Mouse (Mus musculus) embryonic facial prominence, embryonic 14.5 days (tissue): ENCODE results near the gene Slc1a7. TPM values are rescaled to one million over a fixed set of nuclear protein-coding genes. Genes with fewer than 3 reads are reported as not detected.

Source experiments
- ATAC-seq: fragments of 200-750 bp; cut with Nextera tagmentation; 2 replicates; pipeline ENCODE4 v1.8.0; 2017; ENCODE audit warnings: low read depth, moderate number of reproducible peaks, moderate TSS enrichment
- DNase-seq: peaks from one replicate; pipeline ENCODE4 v3.0.0-alpha.2; 2015; ENCODE audit warnings: low spot score
- H3K27ac ChIP-seq: fragments of 300-500 bp; sonication (generic); replicated peaks from 2 replicates; pipeline ENCODE4 v1.5.1; 2014; ENCODE audit warnings: low read depth, mild to moderate bottlenecking, low read length, moderate library complexity
- H3K27me3 ChIP-seq: fragments of 300-500 bp; sonication (generic); replicated peaks from 2 replicates; pipeline ENCODE4 v1.6.1; 2014; ENCODE audit warnings: low read length; ENCODE audit not compliant: control insufficient read depth, insufficient read depth
- H3K36me3 ChIP-seq: fragments of 300-500 bp; sonication (generic); 2 replicates; pipeline ENCODE4 v1.6.1; 2014; ENCODE audit warnings: low read length, mixed read lengths; ENCODE audit not compliant: control insufficient read depth, insufficient read depth
- H3K4me1 ChIP-seq: fragments of 300-500 bp; sonication (generic); 2 replicates; pipeline ENCODE4 v1.6.1; 2014; ENCODE audit warnings: antibody characterized with exemption, low read length; ENCODE audit not compliant: control insufficient read depth, insufficient read depth
- H3K4me2 ChIP-seq: fragments of 300-500 bp; sonication (generic); 2 replicates; pipeline ENCODE4 v1.6.1; 2014; ENCODE audit warnings: low read depth, mild to moderate bottlenecking, low read length, moderate library complexity, mixed read lengths
- H3K4me3 ChIP-seq: fragments of 300-500 bp; sonication (generic); 2 replicates; pipeline ENCODE4 v1.5.1; 2014; ENCODE audit warnings: low read depth, mild to moderate bottlenecking, low read length
- H3K9ac ChIP-seq: fragments of 300-500 bp; sonication (generic); 2 replicates; pipeline ENCODE4 v1.6.1; 2014; ENCODE audit warnings: low read depth, mild to moderate bottlenecking, low read length, moderate library complexity, mixed read lengths
- H3K9me3 ChIP-seq: fragments of 300-500 bp; sonication (generic); 2 replicates; pipeline ENCODE4 v1.6.1; 2016; ENCODE audit warnings: low read length; ENCODE audit not compliant: control insufficient read depth
- WGBS: fragments of 180-500 bp; shearing (Covaris S2); extraction: QIAGEN DNeasy Blood & Tissue Kit; methylation state at CpG from one replicate; pipeline ENCODE4 v1.1.7; 2014; 5-methylcytosine and 5-hydroxymethylcytosine counted together
- polyA plus RNA-seq: library from polyadenylated mRNA; unstranded; fragments of >200 nt; fragmentation: Nextera tagmentation; extraction: Ambion mirVana; gene quantifications from 2 replicates; pipeline ENCODE4 v1.2.1, GENCODE M21; 2014

Gene Slc1a7
- polyA plus RNA-seq, 1 experiment from 2014 or later, result not detected

DNA sequence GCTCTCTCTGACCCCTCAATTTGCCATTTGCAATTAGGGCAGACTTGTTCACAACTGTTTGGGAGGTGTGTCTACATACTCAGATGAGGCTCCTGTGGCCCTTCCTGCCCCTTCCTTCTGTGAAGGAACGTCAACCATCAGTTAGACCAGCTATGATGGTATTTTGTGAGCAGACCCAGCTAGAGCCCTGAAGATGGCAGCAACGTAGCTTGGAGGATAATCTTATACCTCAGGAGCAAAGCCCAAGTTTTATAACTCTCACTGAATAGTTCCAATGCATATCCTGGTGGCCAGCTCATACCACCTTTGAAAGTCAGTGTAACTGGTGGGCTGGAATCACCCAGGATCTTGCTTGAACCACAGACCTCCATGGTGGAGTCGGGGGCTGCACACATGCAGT is 36.7 kb upstream of the Slc1a7 start:
- Histone ChIP-seq H3K27ac (no peak overlapping the region), H3K9ac (no peak overlapping the region), H3K27me3 (no peaks in the 10 kb centered on the region), H3K4me2 (no peak overlapping the region), H3K36me3 (no peaks in the 10 kb centered on the region), H3K9me3 (no peaks in the 10 kb centered on the region), H3K4me1 (no peaks in the 10 kb centered on the region), H3K4me3 (no peak overlapping the region)
- ATAC-seq (no peak), DNase-seq (no peak)
- WGBS, result 81% methylated on average over 3 of the region's 3 CpGs

DNA sequence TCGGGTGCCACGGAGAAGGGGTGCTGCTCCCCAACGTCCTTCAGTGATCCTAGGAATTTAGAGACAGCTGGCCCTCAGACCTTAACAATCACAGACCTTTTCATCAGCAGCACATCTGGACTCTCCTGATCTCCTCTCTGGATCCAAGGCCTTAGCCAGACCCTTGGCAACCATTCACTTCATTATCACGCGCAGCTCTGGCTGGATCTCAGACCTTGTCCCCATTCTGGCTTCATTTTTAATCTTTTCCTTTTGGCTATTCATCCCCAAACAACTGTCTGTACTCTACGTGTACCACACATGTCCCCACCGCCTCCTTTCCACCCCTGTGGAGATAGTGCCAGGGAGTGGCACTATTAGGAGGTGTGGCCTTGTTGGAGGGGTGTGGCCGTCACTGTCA is 34.9 kb upstream of the Slc1a7 start:
- Histone ChIP-seq H3K27ac (no peak overlapping the region), H3K4me3 (no peak overlapping the region), H3K9me3 (no peaks in the 10 kb centered on the region), H3K9ac (no peak overlapping the region), H3K27me3 (no peaks in the 10 kb centered on the region), H3K4me1 (0 out of 2 replicates have a peak, but pooled peaks cover 2% of the 10 kb centered on the region), H3K36me3 (no peaks in the 10 kb centered on the region), H3K4me2 (no peak overlapping the region)
- no peak for ATAC-seq
- DNase-seq, result no peak
- 77% methylated on average over 8 of the region's 8 CpGs for WGBS

DNA sequence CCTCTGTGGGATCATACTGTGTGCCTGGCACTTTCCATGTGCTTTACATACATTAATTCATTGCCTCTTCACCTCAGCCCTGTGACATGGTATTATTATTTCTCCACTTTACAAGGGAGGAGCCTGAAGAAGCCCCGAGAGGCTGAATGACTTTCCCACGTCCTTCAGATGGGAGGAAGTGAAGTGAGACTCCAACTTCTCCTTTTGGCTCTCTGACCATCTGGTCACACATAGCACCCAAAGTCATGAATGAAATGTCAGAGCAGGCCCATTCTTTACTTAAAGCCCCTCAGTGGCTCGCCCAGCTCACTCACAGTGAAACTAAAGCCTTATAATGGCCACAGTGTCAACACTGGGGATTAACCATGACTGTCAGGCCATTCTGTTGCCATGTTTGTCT is 32.9 kb upstream of the Slc1a7 start:
- no peak overlapping the region for H3K9ac ChIP-seq
- H3K4me3 ChIP-seq, result no peak overlapping the region
- H3K27ac ChIP-seq, result no peak overlapping the region
- no peaks in the 10 kb centered on the region for H3K36me3 ChIP-seq
- H3K4me2 ChIP-seq, result no peak overlapping the region
- 73% methylated on average over 3 of the region's 3 CpGs for WGBS
- no peaks in the 10 kb centered on the region for H3K27me3 ChIP-seq
- no peak for ATAC-seq
- DNase-seq, result no peak
- H3K4me1 ChIP-seq, result 0 out of 2 replicates have a peak, but pooled peaks cover 6% of the 10 kb centered on the region
- no peaks in the 10 kb centered on the region for H3K9me3 ChIP-seq

DNA sequence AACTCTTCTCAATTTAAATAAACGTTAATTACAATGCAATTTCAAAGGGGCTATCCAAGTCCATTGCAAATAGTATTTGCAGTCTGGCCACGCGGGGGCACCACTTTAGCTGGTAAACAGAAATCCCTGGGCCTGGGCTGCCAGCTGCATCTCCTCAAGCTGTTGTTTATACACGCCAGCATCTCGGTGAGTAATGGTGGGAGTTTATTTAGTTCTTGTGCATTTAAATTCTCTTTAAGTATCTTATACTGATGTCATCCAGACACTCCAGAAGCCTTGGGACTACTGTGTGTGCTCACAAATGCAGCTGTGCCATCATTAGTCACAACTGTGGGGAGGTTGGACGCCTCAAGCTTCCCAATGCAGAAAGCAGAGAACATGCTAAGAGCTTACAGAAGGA is 30.8 kb upstream of the Slc1a7 start:
- WGBS, result 23% methylated on average over 6 of the region's 6 CpGs
- H3K27ac ChIP-seq, result 0 out of 2 replicates have a peak overlapping the region, but pooled peaks have one; percentile 30

DNA sequence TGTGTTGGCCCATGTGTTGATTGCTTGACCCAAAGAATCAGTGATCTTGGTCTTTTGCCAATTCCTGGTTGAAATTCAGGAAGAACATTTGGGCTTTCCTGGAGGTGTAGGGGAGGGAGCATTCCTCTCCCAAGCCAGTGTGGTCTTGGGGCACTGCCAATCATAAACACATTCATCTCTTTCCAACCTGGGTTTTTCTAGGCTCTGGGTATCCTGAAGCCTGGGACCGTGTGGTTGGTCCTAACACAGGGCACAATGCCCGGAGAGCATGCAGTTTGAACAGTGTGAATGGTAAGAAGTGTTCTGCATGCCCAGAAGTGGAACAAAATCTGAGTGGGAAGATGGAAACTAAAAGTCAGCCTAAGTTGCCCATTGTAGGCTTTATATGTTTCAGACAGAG is 30.0 kb upstream of the Slc1a7 start:
- Histone ChIP-seq H3K27me3 (no peaks in the 10 kb centered on the region), H3K4me3 (no peak overlapping the region), H3K4me1 (0 out of 2 replicates have a peak, but pooled peaks cover 6% of the 10 kb centered on the region), H3K36me3 (no peaks in the 10 kb centered on the region), H3K9me3 (no peaks in the 10 kb centered on the region), H3K27ac (no peak overlapping the region), H3K9ac (no peak overlapping the region), H3K4me2 (no peak overlapping the region)
- ATAC-seq (no peak), DNase-seq (peak; percentile 42)
- WGBS, result 65% methylated on average over 2 of the region's 2 CpGs

More for the DNA sequence above, 30.8 kb upstream of the Slc1a7 start:
- no peak overlapping the region for H3K4me3 ChIP-seq
- peak; percentile 18; the same call in 1 of the 2 replicates for ATAC-seq
- H3K27me3 ChIP-seq, result no peaks in the 10 kb centered on the region
- no peaks in the 10 kb centered on the region for H3K36me3 ChIP-seq
- DNase-seq, result peak; percentile 87
- H3K9me3 ChIP-seq, result no peaks in the 10 kb centered on the region
- H3K9ac ChIP-seq, result no peak overlapping the region
- H3K4me1 ChIP-seq, result 0 out of 2 replicates have a peak, but pooled peaks cover 6% of the 10 kb centered on the region
- H3K4me2 ChIP-seq, result no peak overlapping the region

DNA sequence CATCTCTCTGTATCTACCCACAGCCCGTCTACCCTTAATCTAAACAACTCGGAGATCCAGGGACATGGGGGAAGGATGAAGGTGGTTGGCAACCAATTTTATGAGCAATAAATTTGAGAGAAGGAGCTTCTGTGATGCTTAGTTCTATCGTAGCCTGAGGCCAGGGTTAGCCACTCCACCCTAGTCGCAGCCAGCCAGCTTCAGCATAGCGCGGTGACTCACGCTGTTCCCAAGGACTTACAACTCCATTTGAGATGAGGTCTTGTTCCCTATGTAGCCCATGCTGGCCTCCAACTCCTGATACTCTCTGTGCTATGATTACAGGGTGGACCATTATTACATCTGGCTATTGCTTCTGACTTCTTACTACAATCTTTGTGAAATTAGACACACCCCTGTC is 25.4 kb upstream of the Slc1a7 start:
- no peak for ATAC-seq
- DNase-seq, result no peak
- 90% methylated on average over 7 of the region's 7 CpGs for WGBS
- no peak overlapping the region for H3K9ac ChIP-seq
- H3K27ac ChIP-seq, result no peak overlapping the region
- no peaks in the 10 kb centered on the region for H3K36me3 ChIP-seq
- no peaks in the 10 kb centered on the region for H3K27me3 ChIP-seq
- H3K4me1 ChIP-seq, result 0 out of 2 replicates have a peak, but pooled peaks cover 6% of the 10 kb centered on the region
- H3K9me3 ChIP-seq, result no peaks in the 10 kb centered on the region
- H3K4me2 ChIP-seq, result no peak overlapping the region
- H3K4me3 ChIP-seq, result no peak overlapping the region

DNA sequence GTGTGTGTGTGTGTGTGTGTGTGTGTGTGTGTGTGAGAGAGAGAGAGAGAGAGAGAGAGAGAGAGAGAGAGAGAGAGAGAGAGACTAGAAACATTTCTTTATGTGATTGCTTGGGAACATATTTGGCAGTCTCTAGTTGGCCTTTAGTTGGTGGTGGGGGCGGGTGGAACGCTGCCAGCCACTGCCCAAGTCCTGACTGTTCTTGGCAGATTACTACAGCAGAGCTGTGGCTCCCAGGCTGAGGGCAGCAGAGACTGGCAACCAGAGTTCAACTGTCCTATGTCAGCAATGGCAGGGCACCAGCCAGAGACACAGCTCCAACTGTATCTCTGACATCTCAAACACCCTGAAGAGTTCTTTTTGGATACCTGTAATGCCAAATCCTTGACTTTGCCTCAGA is 24.0 kb upstream of the Slc1a7 start:
- no peak overlapping the region for H3K27ac ChIP-seq
- H3K9ac ChIP-seq, result no peak overlapping the region
- no peak for DNase-seq
- WGBS, result 95% methylated on average over 2 of the region's 2 CpGs
- no peaks in the 10 kb centered on the region for H3K27me3 ChIP-seq
- no peak overlapping the region for H3K4me2 ChIP-seq
- no peaks in the 10 kb centered on the region for H3K9me3 ChIP-seq
- H3K36me3 ChIP-seq, result no peaks in the 10 kb centered on the region
- no peaks in the 10 kb centered on the region for H3K4me1 ChIP-seq
- no peak overlapping the region for H3K4me3 ChIP-seq
- no peak for ATAC-seq

DNA sequence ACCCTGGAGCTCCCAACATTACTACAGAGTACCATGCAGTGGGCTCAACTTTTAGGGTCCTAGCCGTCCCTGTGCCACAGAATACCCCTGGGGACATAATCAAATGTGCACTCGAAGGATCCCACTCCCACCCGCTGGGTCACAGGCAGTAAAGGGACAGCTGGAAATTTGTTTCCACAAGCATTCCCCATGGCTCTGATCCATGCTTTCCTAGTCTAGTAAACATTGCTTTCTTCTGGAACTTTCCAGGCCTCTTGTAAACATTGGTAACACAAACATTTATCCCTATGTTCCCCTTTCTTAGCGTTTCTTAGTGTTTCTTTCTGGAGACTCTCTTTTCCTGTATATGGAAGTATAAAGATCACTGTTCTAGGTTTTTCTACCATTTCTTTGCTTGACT is 18.2 kb upstream of the Slc1a7 start:
- Histone ChIP-seq H3K9ac (no peak overlapping the region), H3K27me3 (no peaks in the 10 kb centered on the region), H3K4me2 (no peak overlapping the region), H3K4me3 (no peak overlapping the region), H3K27ac (no peak overlapping the region), H3K9me3 (no peaks in the 10 kb centered on the region), H3K4me1 (peaks cover 5% of the 10 kb centered on the region; the same call in 1 of the 2 replicates), H3K36me3 (no peaks in the 10 kb centered on the region)
- no peak for ATAC-seq
- 73% methylated on average over 4 of the region's 4 CpGs for WGBS
- no peak for DNase-seq

DNA sequence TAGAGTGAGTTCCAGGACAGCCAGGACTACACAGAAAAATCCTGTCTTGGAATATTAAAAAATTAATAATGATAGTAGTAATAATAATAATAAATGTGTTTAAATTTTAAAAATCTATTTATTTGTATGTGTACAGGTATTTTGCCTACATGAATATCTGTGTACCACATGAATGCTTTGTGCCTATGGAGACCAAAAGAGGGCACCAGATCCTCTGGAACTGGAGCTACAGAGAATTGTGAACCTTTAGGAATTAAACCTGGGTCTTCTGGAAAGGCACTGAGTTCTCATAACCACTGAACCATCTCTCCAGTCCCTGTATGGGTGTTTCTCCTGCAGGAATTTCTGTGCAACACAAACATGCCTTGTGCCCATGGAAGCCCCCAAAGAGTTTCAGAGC is 15.3 kb upstream of the Slc1a7 start:
- ATAC-seq (no peak), DNase-seq (no peak)
- Histone ChIP-seq H3K4me2 (no peak overlapping the region), H3K4me3 (no peak overlapping the region), H3K36me3 (no peaks in the 10 kb centered on the region), H3K27me3 (no peaks in the 10 kb centered on the region), H3K27ac (no peak overlapping the region), H3K4me1 (peaks cover 5% of the 10 kb centered on the region; the same call in 1 of the 2 replicates), H3K9ac (no peak overlapping the region), H3K9me3 (no peaks in the 10 kb centered on the region)
